Mouse (Mus musculus): ENCODE results near the gene Atp6v1fnb.

GRCm38 (mm10) chr6:29461502-29461901 is 9.7 kb upstream of the Atp6v1fnb start:
- TF ChIP-seq POLR2A (IDR thresholded peaks at IDR 0.05; ENCODE audit: control insufficient read depth in 1 of 2, insufficient read depth in 1 of 2, low read depth in 1 of 2, low read length in 2 of 2, poor library complexity in 1 of 2), result no peak
- TF ChIP-seq MAZ (IDR thresholded peaks at IDR 0.05; ENCODE audit: low read depth, low read length), result no peak
- no peak for TF ChIP-seq CTCF (IDR thresholded peaks at IDR 0.05 in 2 of 3, conservative IDR thresholded peaks at IDR 0.05 in 1 of 3; ENCODE audit: control insufficient read depth in 1 of 3, insufficient read depth in 1 of 3, low read depth in 2 of 3, low read length in 3 of 3, poor library complexity in 1 of 3, severe bottlenecking in 1 of 3)
- TF ChIP-seq HCFC1 (IDR thresholded peaks at IDR 0.05; ENCODE audit: low read depth, low read length), result no peak
- TF ChIP-seq UBTF (IDR thresholded peaks at IDR 0.05; ENCODE audit: borderline replicate concordance, insufficient read depth, low read depth, low read length), result no peak
- TF ChIP-seq CHD2 (IDR thresholded peaks at IDR 0.05; ENCODE audit: low read length), result no peak
- no peak for TF ChIP-seq TAL1 (IDR thresholded peaks at IDR 0.05; ENCODE audit: low read length)
- no peak for TF ChIP-seq MAX (IDR thresholded peaks at IDR 0.05; ENCODE audit: low read length)
- no peak for TF ChIP-seq NELFE (IDR thresholded peaks at IDR 0.05; ENCODE audit: low read depth, low read length)

All from MEL (cell line).